Mouse (Mus musculus) heart, postnatal 0 days (tissue): ENCODE measurements around the gene Wiz.

ENCODE experiments used
- CTCF ChIP-seq: IDR thresholded peaks from 2 replicates; pipeline ENCODE4 v1.5.1; 2016; ENCODE audit warnings: antibody characterized with exemption, control low read depth, low read depth
- EP300 ChIP-seq: IDR thresholded peaks from 2 replicates; pipeline ENCODE4 v1.6.1; 2016; ENCODE audit warnings: antibody characterized with exemption, low read depth

GRCm38 (mm10) chr17:32327501-32327900, 61.7 kb downstream of the Wiz start:
- TF ChIP-seq CTCF = no peak
- no peak for TF ChIP-seq EP300
